Mouse (Mus musculus) limb, embryonic 10.5 days (tissue): ENCODE data around the gene Cib3. TPM values are rescaled to one million over a fixed set of nuclear protein-coding genes. Genes with fewer than 3 reads are reported as not detected.

ENCODE experiments used
- polyA plus RNA-seq: library from polyadenylated mRNA; unstranded; fragments of >200 nt; fragmentation: Nextera tagmentation; extraction: Ambion mirVana; gene quantifications from 2 replicates; pipeline ENCODE4 v1.2.1, GENCODE M21; 2016

Gene Cib3
- polyA plus RNA-seq, 1 experiment from 2014 or later, result not detected

Other genes with a start within 250 kb of the Cib3 start
- 0.58 and 0.71 TPM in 2 replicates for gene Cyp4f18, start 203.2 kb downstream of the Cib3 start, polyA plus RNA-seq
- gene Olfr372, start 171.6 kb downstream of the Cib3 start, polyA plus RNA-seq, result not detected in 2 replicates
- 0.04 TPM in 1 of 2 replicates, not detected in the other for gene Olfr373, start 129.7 kb downstream of the Cib3 start, polyA plus RNA-seq
- 0.04 TPM in 1 of 2 replicates, not detected in the other for gene Olfr374, start 105.8 kb downstream of the Cib3 start, polyA plus RNA-seq
- gene Tpm4, start 77.9 kb downstream of the Cib3 start, polyA plus RNA-seq, result 828 and 829 TPM in 2 replicates
- gene Rab8a, start 51.6 kb downstream of the Cib3 start, polyA plus RNA-seq, result 137 and 139 TPM in 2 replicates
- not detected in 2 replicates for gene Hsh2d, start 23.2 kb downstream of the Cib3 start, polyA plus RNA-seq
- gene Gm11034, start 799 bp upstream of the Cib3 start, polyA plus RNA-seq, result not detected in 2 replicates
- gene Fam32a, start 6.9 kb upstream of the Cib3 start, polyA plus RNA-seq, result 69.3 and 70.4 TPM in 2 replicates
- gene Ap1m1, start 27.2 kb upstream of the Cib3 start, polyA plus RNA-seq, result 132 and 144 TPM in 2 replicates
- 25.6 and 29.2 TPM in 2 replicates for gene Gm10282, start 92.4 kb upstream of the Cib3 start, polyA plus RNA-seq
- gene Klf2, start 106.2 kb upstream of the Cib3 start, polyA plus RNA-seq, result 3.1 and 3.6 TPM in 2 replicates
- gene Eps15l1, start 208.6 kb upstream of the Cib3 start, polyA plus RNA-seq, result 75.3 and 85.1 TPM in 2 replicates
- 0.54 and 0.90 TPM in 2 replicates for gene Calr3, start 231.0 kb upstream of the Cib3 start, polyA plus RNA-seq
- gene 1700030K09Rik, start 231.0 kb upstream of the Cib3 start, polyA plus RNA-seq, result 14.6 and 16.1 TPM in 2 replicates